Mouse (Mus musculus): ENCODE data around the gene Zfpm1. TPM values are rescaled to one million over a fixed set of nuclear protein-coding genes. Genes with fewer than 3 reads are reported as not detected.

Zfpm1 gene
- polyA plus RNA-seq, 1 experiment from 2014 or later = 0.89 TPM

DNA sequence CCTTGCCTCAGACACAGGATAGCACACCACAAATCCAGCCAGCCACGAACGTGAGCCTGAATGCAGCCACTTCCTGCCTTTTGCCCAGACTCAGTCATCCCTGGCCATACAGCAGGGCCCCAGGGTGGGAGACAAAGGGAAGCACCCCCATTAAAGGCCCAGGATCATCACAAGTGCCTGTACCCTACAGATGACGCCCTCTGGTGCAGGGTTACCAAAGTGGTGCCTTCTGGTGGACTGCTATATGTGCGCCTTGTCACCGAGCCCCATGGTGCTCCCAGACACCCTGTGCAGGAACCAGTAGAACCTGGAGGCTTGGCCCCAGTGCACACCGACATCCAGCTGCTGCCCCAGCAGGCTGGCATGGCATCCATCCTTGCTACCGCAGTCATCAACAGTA is 51.6 kb downstream of the Zfpm1 start:
- Histone ChIP-seq H3K9ac (no peak overlapping the region), H3K27ac (replicated peaks) (no peak overlapping the region), H3K4me3 (no peak overlapping the region), H3K36me3 (no peaks in the 10 kb centered on the region), H3K4me1 (replicated peaks) (peaks cover 43% of the 10 kb centered on the region), H3K27me3 (peaks cover 52% of the 10 kb centered on the region), H3K9me3 (no peaks in the 10 kb centered on the region), H3K4me2 (no peak overlapping the region)
- ATAC-seq (ENCODE audit: low read depth) = no peak
- 78% methylated on average over 7 of the region's 7 CpGs for WGBS

DNA sequence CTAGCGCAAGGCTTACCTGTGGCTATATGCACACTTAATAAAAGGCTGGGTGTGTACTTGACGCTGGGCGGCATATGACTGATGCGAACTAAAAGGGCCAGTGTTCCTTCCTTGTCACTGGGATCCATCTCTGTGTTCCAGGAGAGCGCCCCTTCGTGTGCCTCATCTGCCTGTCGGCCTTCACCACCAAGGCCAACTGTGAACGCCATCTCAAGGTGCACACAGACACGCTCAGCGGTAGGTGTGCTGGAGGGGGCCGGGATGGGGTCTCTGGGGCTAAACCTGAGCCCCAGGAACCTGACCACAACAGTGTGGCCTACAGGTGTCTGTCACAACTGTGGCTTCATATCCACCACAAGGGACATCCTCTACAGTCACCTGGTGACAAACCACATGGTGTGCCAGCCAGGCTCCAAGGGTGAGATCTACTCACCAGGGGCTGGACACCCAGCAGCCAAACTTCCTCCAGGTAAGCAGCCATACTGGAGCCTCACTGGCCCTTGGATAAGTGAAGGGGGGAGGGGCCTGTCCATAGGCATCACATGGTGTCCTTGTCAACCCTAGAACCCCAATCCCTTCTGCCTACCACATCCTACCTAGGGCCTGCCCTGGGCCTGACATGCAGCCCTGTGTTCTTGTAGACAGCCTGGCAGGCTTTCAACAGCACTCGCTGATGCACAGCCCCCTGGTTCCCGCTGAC is 53.0 kb downstream of the Zfpm1 start:
- Histone ChIP-seq H3K4me3 (no peak overlapping the region), H3K4me2 (peak overlapping the region; percentile 88)

GRCm38 (mm10) chr8:122335638-122336250 is 53.8 kb downstream of the Zfpm1 start:
- Histone ChIP-seq H3K27ac (replicated peaks) (no peak overlapping the region), H3K27me3 (peaks cover 71% of the 10 kb centered on the region), H3K4me2 (peak overlapping the region; percentile 88), H3K36me3 (no peaks in the 10 kb centered on the region), H3K4me1 (replicated peaks) (peaks cover 27% of the 10 kb centered on the region), H3K9ac (peak overlapping the region; percentile 71), H3K4me3 (peak overlapping the region; percentile 57), H3K9me3 (no peaks in the 10 kb centered on the region)
- peak; percentile 41 for ATAC-seq (ENCODE audit: low read depth)
- 5% methylated on average over 56 of the region's 57 CpGs for WGBS

More for the DNA sequence above, 53.0 kb downstream of the Zfpm1 start:
- Histone ChIP-seq H3K36me3 (no peaks in the 10 kb centered on the region), H3K27me3 (peaks cover 66% of the 10 kb centered on the region), H3K9ac (peak overlapping the region; percentile 71; the same call in 1 of the 2 replicates), H3K27ac (replicated peaks) (no peak overlapping the region), H3K4me1 (replicated peaks) (peaks cover 31% of the 10 kb centered on the region), H3K9me3 (no peaks in the 10 kb centered on the region)
- 83% methylated on average over 13 of the region's 13 CpGs for WGBS
- no peak for ATAC-seq (ENCODE audit: low read depth)

GRCm38 (mm10) chr8:122336251-122336910 is 54.4 kb downstream of the Zfpm1 start:
- H3K4me3 ChIP-seq = peak overlapping the region; percentile 57
- H3K4me2 ChIP-seq = peak overlapping the region; percentile 88
- H3K36me3 ChIP-seq = no peaks in the 10 kb centered on the region
- H3K9ac ChIP-seq = peak overlapping the region; percentile 71
- H3K27ac ChIP-seq (replicated peaks) = no peak overlapping the region
- H3K9me3 ChIP-seq = no peaks in the 10 kb centered on the region
- WGBS = 3% methylated on average over 80 of the region's 81 CpGs
- peaks cover 20% of the 10 kb centered on the region for H3K4me1 ChIP-seq (replicated peaks)
- H3K27me3 ChIP-seq = peaks cover 77% of the 10 kb centered on the region
- ATAC-seq (ENCODE audit: low read depth) = peak; percentile 60

DNA sequence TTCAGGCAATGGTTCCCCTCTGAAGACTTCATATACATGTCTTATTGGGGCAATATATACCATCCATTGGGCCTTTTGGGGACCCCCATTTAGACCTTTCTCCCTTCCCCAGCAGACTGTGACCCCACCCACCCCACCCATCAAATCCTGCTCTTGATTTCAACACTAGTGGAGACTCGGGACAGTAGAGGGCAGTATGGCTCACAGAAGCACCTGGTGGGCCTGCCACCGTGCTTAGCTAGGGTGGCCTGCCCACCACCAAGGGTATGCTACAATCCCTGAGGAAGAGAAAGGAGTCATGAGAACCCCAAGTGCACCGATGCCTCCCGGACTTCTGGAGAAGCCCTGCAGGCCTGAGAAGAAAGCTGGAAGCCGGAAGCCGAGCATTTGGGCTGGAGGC is 56.9 kb downstream of the Zfpm1 start:
- Histone ChIP-seq H3K9ac (no peak overlapping the region), H3K4me1 (replicated peaks) (peaks cover 41% of the 10 kb centered on the region), H3K27me3 (peaks cover 91% of the 10 kb centered on the region), H3K27ac (replicated peaks) (no peak overlapping the region), H3K9me3 (no peaks in the 10 kb centered on the region), H3K4me3 (no peak overlapping the region), H3K4me2 (no peak overlapping the region), H3K36me3 (no peaks in the 10 kb centered on the region)
- 45% methylated on average over 6 of the region's 6 CpGs for WGBS
- no peak for ATAC-seq (ENCODE audit: low read depth)

DNA sequence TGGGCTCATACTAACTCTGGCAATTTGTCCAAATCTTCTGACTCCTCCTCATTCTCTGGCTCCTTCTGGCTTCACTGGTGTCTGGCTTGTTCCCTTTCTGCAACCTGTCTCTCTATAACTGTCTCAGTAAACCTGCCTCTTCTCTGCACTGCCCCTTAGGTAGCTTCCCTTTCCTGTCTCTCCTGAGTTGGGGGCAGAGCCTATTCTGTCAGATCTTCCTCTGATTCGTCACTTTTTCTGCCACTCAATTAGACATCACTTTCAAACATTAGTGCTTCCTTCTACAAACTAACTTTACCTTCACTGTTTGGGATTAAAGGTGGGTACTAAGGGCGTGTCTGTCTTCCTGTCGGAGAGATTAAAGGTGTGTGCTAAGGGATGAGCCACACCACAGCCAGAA is 58.8 kb downstream of the Zfpm1 start:
- H3K4me2 ChIP-seq = no peak overlapping the region
- H3K36me3 ChIP-seq = no peaks in the 10 kb centered on the region
- no peak overlapping the region for H3K9ac ChIP-seq
- H3K4me1 ChIP-seq (replicated peaks) = peaks cover 48% of the 10 kb centered on the region
- no peak overlapping the region for H3K4me3 ChIP-seq
- peaks cover 89% of the 10 kb centered on the region for H3K27me3 ChIP-seq
- ATAC-seq (ENCODE audit: low read depth) = no peak
- no peaks in the 10 kb centered on the region for H3K9me3 ChIP-seq
- WGBS = 80% methylated on average over 3 of the region's 3 CpGs
- no peak overlapping the region for H3K27ac ChIP-seq (replicated peaks)

DNA sequence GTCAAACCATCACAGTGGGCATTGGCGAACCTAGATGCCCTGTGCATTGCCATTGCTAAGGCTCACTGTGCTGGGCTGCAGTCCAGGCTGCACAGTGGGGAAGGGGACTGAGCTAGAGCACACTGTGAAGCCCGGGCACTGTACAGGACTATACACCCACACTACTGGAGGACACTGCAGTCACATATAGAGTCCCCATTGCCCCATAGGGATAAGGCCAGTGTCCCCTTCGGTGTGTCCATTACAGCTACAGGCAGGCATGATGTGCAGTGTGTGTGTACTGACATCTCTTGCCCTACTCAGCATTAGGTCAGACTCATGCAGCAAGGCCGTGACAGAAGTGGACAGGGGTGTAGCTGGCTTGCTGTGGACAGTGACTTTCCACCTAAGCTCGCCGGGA is 59.8 kb downstream of the Zfpm1 start:
- 87% methylated on average over 6 of the region's 6 CpGs for WGBS
- H3K4me1 ChIP-seq (replicated peaks) = peaks cover 38% of the 10 kb centered on the region
- H3K9me3 ChIP-seq = no peaks in the 10 kb centered on the region
- H3K9ac ChIP-seq = 0 out of 2 replicates have a peak overlapping the region, but pooled peaks have one; percentile 17
- peaks cover 80% of the 10 kb centered on the region for H3K27me3 ChIP-seq
- H3K36me3 ChIP-seq = no peaks in the 10 kb centered on the region
- no peak for ATAC-seq (ENCODE audit: low read depth)
- H3K4me3 ChIP-seq = no peak overlapping the region
- H3K4me2 ChIP-seq = no peak overlapping the region
- no peak overlapping the region for H3K27ac ChIP-seq (replicated peaks)

- H3K27me3 ChIP-seq = peaks cover 75% of the 10 kb centered on the region
- H3K36me3 ChIP-seq = no peaks in the 10 kb centered on the region
- H3K4me2 ChIP-seq = no peak overlapping the region
- ATAC-seq (ENCODE audit: low read depth) = no peak
- H3K27ac ChIP-seq (replicated peaks) = no peak overlapping the region
- WGBS = 46% methylated on average over 5 of the region's 5 CpGs
- H3K9me3 ChIP-seq = no peaks in the 10 kb centered on the region
- H3K4me1 ChIP-seq (replicated peaks) = peaks cover 35% of the 10 kb centered on the region
- peak overlapping the region; percentile 0; the same call in 1 of the 2 replicates for H3K9ac ChIP-seq
- no peak overlapping the region for H3K4me3 ChIP-seq
These were observed 60.4 kb downstream of the Zfpm1 start for GRCm38 (mm10) chr8:122342362-122342761.

GRCm38 (mm10) chr8:122342806-122343209 is 60.9 kb downstream of the Zfpm1 start:
- Histone ChIP-seq H3K4me3 (no peak overlapping the region), H3K36me3 (no peaks in the 10 kb centered on the region), H3K9me3 (no peaks in the 10 kb centered on the region), H3K4me1 (replicated peaks) (peaks cover 39% of the 10 kb centered on the region), H3K9ac (peak overlapping the region; percentile 0; the same call in 1 of the 2 replicates), H3K27me3 (peaks cover 70% of the 10 kb centered on the region), H3K4me2 (peak overlapping the region; percentile 50), H3K27ac (replicated peaks) (no peak overlapping the region)
- ATAC-seq (ENCODE audit: low read depth) = no peak
- 3% methylated on average over 9 of the region's 9 CpGs for WGBS

- 2% methylated on average over 11 of the region's 11 CpGs for WGBS
- peak; percentile 30; the same call in 1 of the 2 replicates for ATAC-seq (ENCODE audit: low read depth)
- Histone ChIP-seq H3K36me3 (no peaks in the 10 kb centered on the region), H3K4me3 (peak overlapping the region; percentile 19), H3K9me3 (no peaks in the 10 kb centered on the region), H3K27me3 (peaks cover 65% of the 10 kb centered on the region), H3K4me1 (replicated peaks) (peaks cover 40% of the 10 kb centered on the region), H3K27ac (replicated peaks) (no peak overlapping the region), H3K4me2 (peak overlapping the region; percentile 50), H3K9ac (peak overlapping the region; percentile 51; the same call in 1 of the 2 replicates)
These were observed 61.4 kb downstream of the Zfpm1 start for GRCm38 (mm10) chr8:122343341-122343740.

DNA sequence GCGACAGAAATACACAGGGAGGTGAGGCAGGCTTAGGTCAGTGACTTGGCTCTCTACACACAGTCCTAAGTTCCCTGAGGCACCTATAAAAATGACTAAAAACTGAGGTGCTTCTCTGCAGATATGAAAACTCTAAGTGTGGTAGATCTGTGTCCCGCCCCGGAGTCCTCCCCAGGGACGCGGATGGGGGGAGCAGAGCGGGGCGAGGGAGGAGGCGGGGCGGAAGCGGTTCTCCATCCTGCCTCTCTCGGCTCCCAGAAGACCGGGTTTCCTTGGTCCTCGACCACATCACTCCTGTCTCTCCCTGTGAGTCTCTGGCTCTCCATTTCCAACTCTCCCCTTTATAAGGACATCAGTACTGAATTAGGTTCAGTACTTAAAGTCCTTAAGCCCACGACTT is 61.8 kb downstream of the Zfpm1 start:
- no peaks in the 10 kb centered on the region for H3K36me3 ChIP-seq
- peaks cover 63% of the 10 kb centered on the region for H3K27me3 ChIP-seq
- peak overlapping the region; percentile 19 for H3K4me3 ChIP-seq
- no peaks in the 10 kb centered on the region for H3K9me3 ChIP-seq
- H3K27ac ChIP-seq (replicated peaks) = no peak overlapping the region
- ATAC-seq (ENCODE audit: low read depth) = peak; percentile 15; the same call in 1 of the 2 replicates
- H3K4me1 ChIP-seq (replicated peaks) = peaks cover 40% of the 10 kb centered on the region
- WGBS = 1% methylated on average over 14 of the region's 14 CpGs
- peak overlapping the region; percentile 51 for H3K9ac ChIP-seq
- H3K4me2 ChIP-seq = peak overlapping the region; percentile 50

- no peak overlapping the region for H3K4me3 ChIP-seq
- peaks cover 63% of the 10 kb centered on the region for H3K27me3 ChIP-seq
- H3K9ac ChIP-seq = no peak overlapping the region
- H3K4me2 ChIP-seq = no peak overlapping the region
- ATAC-seq (ENCODE audit: low read depth) = no peak
- H3K4me1 ChIP-seq (replicated peaks) = peaks cover 40% of the 10 kb centered on the region
- no peaks in the 10 kb centered on the region for H3K9me3 ChIP-seq
- no peak overlapping the region for H3K27ac ChIP-seq (replicated peaks)
- WGBS = 3% methylated on average over 2 of the region's 5 CpGs
- H3K36me3 ChIP-seq = no peaks in the 10 kb centered on the region
These were observed 62.3 kb downstream of the Zfpm1 start for GRCm38 (mm10) chr8:122344219-122344618.
